Mouse (Mus musculus) small intestine, adult 2 months (tissue): ENCODE results near the gene Gm44511.
"Not testable (repeated sequence)": the region's sequence is repeated elsewhere in the genome, so short reads cannot be mapped to it uniquely, and the experiment has no call there.

ENCODE experiments used
- CTCF ChIP-seq: fragments of 200-500 bp; IDR thresholded peaks from 2 replicates; pipeline ENCODE4 v1.5.1; 2012; ENCODE audit warnings: low read depth, mild to moderate bottlenecking, control low read depth, inconsistent platforms, low read length, moderate library complexity, mixed read lengths; ENCODE audit not compliant: insufficient replicate concordance, insufficient read length; ENCODE audit errors: extremely low read depth
- POLR2A ChIP-seq: fragments of 200-500 bp; IDR thresholded peaks from 2 replicates; pipeline ENCODE4 v1.6.1; 2012; ENCODE audit warnings: low read depth, mild to moderate bottlenecking, control low read depth, inconsistent platforms, low read length, moderate library complexity

- TF ChIP-seq CTCF, POLR2A: not testable (repeated sequence)
These were observed 27.4 kb downstream of the Gm44511 start for GRCm38 (mm10) chr6:128798772-128799143.
